ENCODE assay signal across 29 mouse cellular contexts in genomic region chr4:127085761-127086160, GRCm38 (mm10).
"Had no signal": no experiment of that assay in that cellular context is flagged by ENCODE, and none has a peak within 500 bp of the region (broad histone marks: within the 10 kb centered on the region; RNA-seq: fewer than 3 reads in every experiment).

No protein-coding gene starts in this region.

- H3K4me2 ChIP-seq: embryonic facial prominence, embryonic 12.5 days; embryonic facial prominence, embryonic 13.5 days; embryonic facial prominence, embryonic 15.5 days; forebrain, embryonic 12.5 days; forebrain, embryonic 13.5 days; forebrain, embryonic 15.5 days; heart, embryonic 11.5 days had no signal

- H3K4me1 ChIP-seq: embryonic facial prominence, embryonic 10.5 days; embryonic facial prominence, embryonic 12.5 days; embryonic facial prominence, embryonic 13.5 days; embryonic facial prominence, embryonic 15.5 days; forebrain, embryonic 10.5 days; forebrain, embryonic 12.5 days; forebrain, embryonic 13.5 days; forebrain, embryonic 15.5 days; heart, embryonic 10.5 days had no signal

- ATAC-seq: forebrain, embryonic 13.5 days; forebrain, embryonic 14.5 days; forebrain, embryonic 15.5 days; forebrain, postnatal 0 days had no signal

- H3K9me3 ChIP-seq: embryonic facial prominence, embryonic 10.5 days; embryonic facial prominence, embryonic 12.5 days; embryonic facial prominence, embryonic 13.5 days; embryonic facial prominence, embryonic 15.5 days; forebrain, embryonic 10.5 days; forebrain, embryonic 12.5 days; forebrain, embryonic 13.5 days; forebrain, embryonic 15.5 days; heart, embryonic 10.5 days had no signal

- DNase-seq: cerebellum, adult 2 months; cerebellum, adult 8-10 months; cerebellum, adult 9-10 months; cerebellum, adult 9-11 months; cerebellum, postnatal 10 days; cerebellum, postnatal 14 days; cerebellum, postnatal 25 days; cerebellum, postnatal 36 days; embryo, embryonic 11 days; forebrain, postnatal 0 days; gastrocnemius, adult 2 months; gastrocnemius, postnatal 10 days; gastrocnemius, postnatal 14 days; gastrocnemius, postnatal 25 days; gastrocnemius, postnatal 36 days; heart, adult 18-20 months; heart, adult 2 months had no signal

- H3K27me3 ChIP-seq: embryonic facial prominence, embryonic 12.5 days; embryonic facial prominence, embryonic 13.5 days; embryonic facial prominence, embryonic 15.5 days; forebrain, embryonic 12.5 days; forebrain, embryonic 13.5 days; forebrain, embryonic 15.5 days had no signal

- H3K4me3 ChIP-seq: embryonic facial prominence, embryonic 10.5 days; embryonic facial prominence, embryonic 12.5 days; embryonic facial prominence, embryonic 13.5 days; embryonic facial prominence, embryonic 15.5 days; erythroblast, embryonic 14.5 days; forebrain, embryonic 10.5 days; forebrain, embryonic 12.5 days; forebrain, embryonic 13.5 days; forebrain, embryonic 15.5 days; gastrocnemius, adult 2 months; heart, adult 2 months; heart, embryonic 10.5 days had no signal

- H3K27ac ChIP-seq: embryonic facial prominence, embryonic 10.5 days; embryonic facial prominence, embryonic 12.5 days; embryonic facial prominence, embryonic 13.5 days; embryonic facial prominence, embryonic 15.5 days; forebrain, embryonic 10.5 days; forebrain, embryonic 12.5 days; forebrain, embryonic 13.5 days; forebrain, embryonic 15.5 days; gastrocnemius, adult 2 months; heart, adult 2 months; heart, embryonic 10.5 days had no signal

- H3K9ac ChIP-seq: embryonic facial prominence, embryonic 12.5 days; embryonic facial prominence, embryonic 13.5 days; embryonic facial prominence, embryonic 15.5 days; forebrain, embryonic 12.5 days; forebrain, embryonic 13.5 days; forebrain, embryonic 15.5 days; forebrain, postnatal 0 days had no signal
